Mouse (Mus musculus) liver, embryonic 16.5 days (tissue): ENCODE results near the gene Herc1. TPM values are rescaled to one million over a fixed set of nuclear protein-coding genes. Genes with fewer than 3 reads are reported as not detected.

Experiments used
- ATAC-seq: fragments of 200-750 bp; cut with Nextera tagmentation; 2 replicates; pipeline ENCODE4 v1.8.0; 2017; ENCODE audit warnings: low read depth, mild to moderate bottlenecking, moderate number of reproducible peaks, moderate library complexity
- H3K27ac ChIP-seq: fragments of 300-500 bp; sonication (generic); 2 replicates; pipeline ENCODE4 v1.5.1; 2014; ENCODE audit warnings: mild to moderate bottlenecking, low read length
- H3K27me3 ChIP-seq: fragments of 300-500 bp; sonication (generic); 2 replicates; pipeline ENCODE4 v1.6.1; 2014; ENCODE audit warnings: low read depth, low read length, mixed read lengths; ENCODE audit not compliant: control insufficient read depth, insufficient read depth
- H3K36me3 ChIP-seq: fragments of 300-500 bp; sonication (generic); 2 replicates; pipeline ENCODE4 v1.6.1; 2014; ENCODE audit warnings: mild to moderate bottlenecking; ENCODE audit not compliant: control insufficient read depth, insufficient read depth
- H3K4me1 ChIP-seq: fragments of 300-500 bp; sonication (generic); 2 replicates; pipeline ENCODE4 v1.6.1; 2014; ENCODE audit warnings: low read depth, low read length, mixed read lengths; ENCODE audit not compliant: control insufficient read depth
- H3K4me2 ChIP-seq: fragments of 300-500 bp; sonication (generic); 2 replicates; pipeline ENCODE4 v1.6.1; 2014; ENCODE audit warnings: low read depth, low read length, mixed read lengths
- H3K4me3 ChIP-seq: fragments of 300-500 bp; sonication (generic); 2 replicates; pipeline ENCODE4 v1.5.1; 2014; ENCODE audit warnings: low read depth, mild to moderate bottlenecking, low read length
- H3K9ac ChIP-seq: fragments of 300-500 bp; sonication (generic); 2 replicates; pipeline ENCODE4 v1.6.1; 2014; ENCODE audit warnings: low read depth, low read length
- H3K9me3 ChIP-seq: fragments of 300-500 bp; sonication (generic); replicated peaks from 2 replicates; pipeline ENCODE4 v1.6.1; 2016; ENCODE audit warnings: low read length; ENCODE audit not compliant: control insufficient read depth
- WGBS: fragments of 180-500 bp; shearing (Covaris S2); extraction: QIAGEN DNeasy Blood & Tissue Kit; methylation state at CpG from one replicate; pipeline ENCODE4 v1.1.7; 2014; ENCODE audit not compliant: insufficient replicate concordance; 5-methylcytosine and 5-hydroxymethylcytosine counted together
- polyA plus RNA-seq: library from polyadenylated mRNA; unstranded; fragments of >200 nt; fragmentation: Nextera tagmentation; extraction: Ambion mirVana; gene quantifications from 2 replicates; pipeline ENCODE4 v1.2.1, GENCODE M21; 2015

The Herc1 gene
- polyA plus RNA-seq, 1 experiment from 2014 or later, result 29.2 TPM

GRCm38 (mm10) chr9:66340394-66341094 lies 9.7 kb upstream of the Herc1 start:
- peak; percentile 72 for ATAC-seq
- Histone ChIP-seq H3K4me1 (peaks cover 10% of the 10 kb centered on the region), H3K9ac (no peak overlapping the region), H3K4me2 (no peak overlapping the region), H3K27me3 (no peaks in the 10 kb centered on the region; the same call in 1 of the 2 replicates), H3K27ac (no peak overlapping the region; the same call in 1 of the 2 replicates), H3K36me3 (no peaks in the 10 kb centered on the region), H3K9me3 (no peaks in the 10 kb centered on the region), H3K4me3 (no peak overlapping the region)
- 41% methylated on average over 3 of the region's 3 CpGs for WGBS

DNA sequence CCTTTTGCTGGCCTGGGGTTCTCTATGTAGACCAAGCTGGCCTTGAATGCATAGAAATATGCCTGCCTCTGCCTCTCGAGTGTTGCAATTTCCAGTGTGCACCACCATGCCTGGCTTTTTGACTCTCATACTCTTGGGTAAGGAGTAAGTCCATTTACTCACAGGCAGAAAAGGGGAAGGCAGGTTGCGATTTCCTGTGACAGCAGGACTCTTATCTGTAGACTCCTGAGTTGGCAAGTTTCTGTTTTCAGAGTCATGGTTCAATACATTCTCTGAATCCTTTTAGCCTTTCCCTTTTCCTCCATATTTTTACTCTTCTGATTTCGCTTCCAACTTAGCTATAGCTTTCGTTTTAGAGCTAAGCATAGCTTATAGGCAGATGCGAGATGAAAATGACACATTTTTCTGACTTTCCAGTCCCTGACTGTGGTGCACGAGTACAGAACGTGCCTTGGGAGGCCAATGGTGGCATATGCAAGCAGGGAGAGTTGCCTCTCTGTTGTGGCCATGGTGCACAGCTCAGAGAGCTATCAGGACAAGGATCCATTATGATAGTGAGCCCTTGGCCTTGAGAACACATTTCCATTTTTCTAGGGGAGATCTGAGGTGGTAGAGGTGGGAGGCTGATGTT lies 2.7 kb upstream of the Herc1 start:
- Histone ChIP-seq H3K4me3 (0 out of 2 replicates have a peak overlapping the region, but pooled peaks have one; percentile 4), H3K27ac (peak overlapping the region; percentile 100)

GRCm38 (mm10) chr9:66349144-66349859 lies 948 bp upstream of the Herc1 start:
- H3K9ac ChIP-seq, result peak overlapping the region; percentile 100
- H3K27ac ChIP-seq, result peak overlapping the region; percentile 100
- no peaks in the 10 kb centered on the region for H3K9me3 ChIP-seq
- peak overlapping the region; percentile 100 for H3K4me3 ChIP-seq
- ATAC-seq, result peak; percentile 30
- peaks cover 41% of the 10 kb centered on the region for H3K4me1 ChIP-seq
- 17% methylated on average over 8 of the region's 8 CpGs for WGBS
- H3K36me3 ChIP-seq, result no peaks in the 10 kb centered on the region
- peak overlapping the region; percentile 94 for H3K4me2 ChIP-seq
- no peaks in the 10 kb centered on the region for H3K27me3 ChIP-seq

More for the DNA sequence above, 2.7 kb upstream of the Herc1 start:
- Histone ChIP-seq H3K27me3 (no peaks in the 10 kb centered on the region), H3K4me2 (peak overlapping the region; percentile 60), H3K9ac (peak overlapping the region; percentile 34), H3K36me3 (no peaks in the 10 kb centered on the region), H3K9me3 (no peaks in the 10 kb centered on the region), H3K4me1 (peaks cover 37% of the 10 kb centered on the region)
- 36% methylated on average over 7 of the region's 7 CpGs for WGBS
- 0 out of 2 replicates have a peak, but pooled peaks have one; percentile 7 for ATAC-seq

DNA sequence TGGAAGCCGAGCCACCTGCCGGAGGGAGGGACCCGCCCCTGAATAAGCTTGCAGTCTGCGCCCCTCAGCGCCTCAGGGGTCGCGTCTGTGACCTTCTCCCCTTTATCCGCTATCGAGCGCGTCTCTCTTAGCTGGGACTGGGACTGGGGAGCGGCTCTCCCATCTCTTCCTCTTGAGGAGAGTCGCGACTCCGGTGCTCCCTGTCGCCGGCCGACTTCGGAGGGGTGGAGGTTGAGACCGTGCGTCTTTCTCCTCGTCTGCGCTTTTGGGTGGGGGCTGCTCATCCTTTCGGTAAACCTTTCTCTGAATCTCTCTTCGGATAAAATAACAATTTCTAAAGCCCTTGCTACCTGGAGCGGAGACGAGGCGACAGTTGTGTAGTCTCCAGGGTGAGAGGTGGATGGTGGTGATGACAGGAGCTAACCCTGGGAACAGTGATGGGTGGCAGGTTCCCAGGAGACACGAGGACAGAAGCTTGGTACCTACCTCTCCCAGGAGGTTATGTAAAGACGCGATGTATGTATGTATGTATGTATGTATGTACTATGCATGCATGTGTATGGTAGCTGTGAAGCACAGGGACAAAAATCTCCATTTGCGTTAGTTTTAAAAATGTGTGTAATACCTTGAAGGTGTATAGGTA lies 659 bp downstream of the Herc1 start:
- no peaks in the 10 kb centered on the region for H3K27me3 ChIP-seq
- H3K4me3 ChIP-seq, result peak overlapping the region; percentile 100
- H3K9ac ChIP-seq, result peak overlapping the region; percentile 100
- H3K4me2 ChIP-seq, result peak overlapping the region; percentile 64
- WGBS, result 1% methylated on average over 32 of the region's 32 CpGs
- peak; percentile 28 for ATAC-seq
- no peaks in the 10 kb centered on the region for H3K36me3 ChIP-seq
- peak overlapping the region; percentile 100 for H3K27ac ChIP-seq
- peaks cover 44% of the 10 kb centered on the region for H3K4me1 ChIP-seq
- no peaks in the 10 kb centered on the region for H3K9me3 ChIP-seq

GRCm38 (mm10) chr9:66352704-66353103 lies 2.5 kb downstream of the Herc1 start:
- H3K27ac ChIP-seq, result peak overlapping the region; percentile 70
- no peaks in the 10 kb centered on the region for H3K36me3 ChIP-seq
- ATAC-seq, result no peak
- no peaks in the 10 kb centered on the region for H3K27me3 ChIP-seq
- 56% methylated on average over 2 of the region's 2 CpGs for WGBS
- peaks cover 35% of the 10 kb centered on the region for H3K4me1 ChIP-seq
- peak overlapping the region; percentile 100 for H3K4me3 ChIP-seq
- H3K9ac ChIP-seq, result peak overlapping the region; percentile 50
- H3K4me2 ChIP-seq, result peak overlapping the region; percentile 64
- H3K9me3 ChIP-seq, result no peaks in the 10 kb centered on the region

GRCm38 (mm10) chr9:66359135-66359534 lies 8.9 kb downstream of the Herc1 start:
- no peaks in the 10 kb centered on the region for H3K36me3 ChIP-seq
- no peaks in the 10 kb centered on the region for H3K9me3 ChIP-seq
- WGBS, result 46% methylated on average over 4 of the region's 4 CpGs
- H3K9ac ChIP-seq, result no peak overlapping the region
- ATAC-seq, result no peak
- H3K4me3 ChIP-seq, result no peak overlapping the region
- H3K27ac ChIP-seq, result no peak overlapping the region
- H3K27me3 ChIP-seq, result no peaks in the 10 kb centered on the region
- H3K4me1 ChIP-seq, result peaks cover 16% of the 10 kb centered on the region
- H3K4me2 ChIP-seq, result no peak overlapping the region

DNA sequence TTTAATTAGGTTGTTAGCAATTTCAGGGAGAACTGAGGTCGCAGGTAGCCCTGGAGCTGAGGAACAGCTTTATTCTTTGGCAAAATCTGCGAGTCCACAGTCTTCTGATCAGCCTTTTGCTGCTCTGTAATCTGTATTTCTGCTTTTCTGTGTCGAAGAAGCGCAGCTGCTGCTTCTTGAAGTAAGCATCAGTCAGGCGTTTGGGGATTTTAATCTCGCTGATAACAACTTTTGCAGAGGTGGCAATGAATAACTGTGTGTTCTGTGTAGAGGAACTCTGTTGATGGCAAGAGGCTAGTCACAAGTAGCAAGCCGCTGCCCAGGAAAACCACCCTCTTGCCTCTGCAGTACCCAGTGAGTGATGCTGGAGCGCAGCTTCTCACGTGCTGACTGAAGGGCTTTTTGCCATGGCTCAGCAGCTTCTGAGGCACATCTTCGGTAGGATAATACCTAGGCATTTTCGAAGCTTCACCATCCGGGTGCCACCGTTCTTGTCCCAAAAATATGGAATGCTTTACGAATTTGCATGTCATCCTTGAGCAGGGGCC lies 10.0 kb downstream of the Herc1 start:
- WGBS, result 63% methylated on average over 14 of the region's 14 CpGs
- H3K4me2 ChIP-seq, result no peak overlapping the region
- no peak overlapping the region for H3K4me3 ChIP-seq
- no peak overlapping the region for H3K27ac ChIP-seq
- no peaks in the 10 kb centered on the region for H3K9me3 ChIP-seq
- no peaks in the 10 kb centered on the region for H3K36me3 ChIP-seq
- no peaks in the 10 kb centered on the region for H3K27me3 ChIP-seq
- H3K4me1 ChIP-seq, result peaks cover 13% of the 10 kb centered on the region
- ATAC-seq, result no peak
- no peak overlapping the region for H3K9ac ChIP-seq

DNA sequence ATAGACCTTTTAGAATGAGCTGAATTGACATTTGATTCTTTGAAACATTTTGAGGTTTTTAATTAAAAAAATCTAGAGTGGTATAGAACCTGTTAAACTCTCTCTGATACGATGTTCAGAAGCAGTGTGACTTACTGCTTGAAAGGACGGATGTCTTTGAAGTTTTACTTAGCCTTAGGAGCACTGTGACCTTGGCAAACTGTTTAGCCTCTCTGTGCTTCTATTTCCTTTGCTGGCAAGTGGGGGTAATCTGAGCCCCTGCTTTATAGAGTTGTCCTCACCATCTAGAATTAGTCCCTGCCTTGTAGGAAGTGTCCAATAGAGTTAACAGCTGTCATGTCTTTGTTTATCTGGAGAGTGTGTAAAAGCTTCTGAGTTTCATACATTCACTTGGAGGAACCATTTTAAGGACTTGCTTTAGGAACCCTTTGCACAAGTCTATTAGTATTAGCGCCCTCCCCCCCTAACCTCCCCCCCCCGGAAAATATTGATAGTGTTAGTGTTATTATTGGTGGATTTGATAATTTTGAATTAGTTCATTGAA lies 18.7 kb downstream of the Herc1 start:
- Histone ChIP-seq H3K36me3 (peaks cover 20% of the 10 kb centered on the region), H3K27me3 (no peaks in the 10 kb centered on the region), H3K9me3 (no peaks in the 10 kb centered on the region), H3K27ac (no peak overlapping the region), H3K9ac (no peak overlapping the region), H3K4me2 (no peak overlapping the region), H3K4me3 (no peak overlapping the region), H3K4me1 (peaks cover 11% of the 10 kb centered on the region)
- 77% methylated on average over 4 of the region's 4 CpGs for WGBS
- ATAC-seq, result no peak
